Mouse (Mus musculus): ENCODE measurements around the gene Ppp6r2.

Ppp6r2 gene

DNA sequence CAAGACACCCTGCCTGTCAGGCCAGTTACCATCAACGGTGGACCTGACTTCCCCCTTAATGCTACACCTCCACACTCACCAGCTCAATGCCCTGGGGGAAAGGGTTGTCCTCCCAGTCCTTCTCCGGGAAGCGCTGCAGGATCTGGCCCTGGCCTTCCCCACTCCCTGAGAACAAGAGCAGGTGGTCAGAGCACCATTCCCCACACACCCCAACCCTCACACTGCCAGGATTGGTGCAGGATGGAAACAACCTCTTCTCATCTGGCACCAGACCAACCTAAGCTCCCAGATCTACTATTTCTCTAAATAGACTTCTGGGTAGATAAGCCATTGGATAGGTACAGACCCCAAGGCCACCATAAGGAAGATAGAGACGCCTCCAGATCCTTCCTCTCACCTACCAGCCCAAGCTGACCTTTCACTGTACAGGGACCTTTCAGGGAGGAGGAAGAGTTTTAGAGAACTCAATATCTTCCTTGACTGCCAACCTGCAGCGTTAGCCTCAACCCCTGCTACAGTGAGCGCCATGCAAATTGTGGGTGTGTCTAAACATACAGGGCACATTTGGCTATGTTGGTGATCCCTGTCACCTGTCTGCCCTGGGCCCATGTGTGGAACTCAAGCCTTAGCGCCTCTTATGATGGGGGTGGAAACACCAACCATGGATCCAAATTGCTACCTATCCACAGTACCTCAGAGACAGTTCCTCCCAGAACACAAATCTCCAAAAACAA, 97.2 kb downstream of the Ppp6r2 start:
- WGBS = 70% methylated on average over 7 of the region's 7 CpGs

DNA sequence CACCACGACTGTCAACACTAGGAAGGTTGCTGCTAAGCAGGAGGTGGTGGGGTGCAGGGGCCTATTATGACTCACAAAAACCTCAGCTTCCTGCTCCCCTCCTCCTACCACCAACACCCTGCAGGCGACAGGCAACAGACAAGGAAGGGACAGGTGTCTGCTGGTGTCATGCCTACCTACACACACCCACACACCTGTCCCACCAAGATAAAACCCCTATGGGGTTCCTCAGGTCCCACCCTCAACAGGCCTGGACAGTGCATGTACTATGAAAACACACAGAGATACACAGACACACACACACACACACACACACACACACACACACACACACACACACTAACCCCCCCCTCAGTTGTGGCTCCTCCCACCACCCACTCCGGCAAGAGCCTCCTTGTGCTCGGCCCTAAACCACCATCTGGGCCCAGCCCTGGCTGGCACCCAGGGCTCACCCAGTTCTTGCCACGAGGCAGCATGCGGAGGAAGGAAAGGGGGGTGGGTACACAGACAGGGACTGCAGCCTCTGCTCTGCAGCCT, 98.7 kb downstream of the Ppp6r2 start:
- WGBS = 13% methylated on average over 6 of the region's 6 CpGs

DNA sequence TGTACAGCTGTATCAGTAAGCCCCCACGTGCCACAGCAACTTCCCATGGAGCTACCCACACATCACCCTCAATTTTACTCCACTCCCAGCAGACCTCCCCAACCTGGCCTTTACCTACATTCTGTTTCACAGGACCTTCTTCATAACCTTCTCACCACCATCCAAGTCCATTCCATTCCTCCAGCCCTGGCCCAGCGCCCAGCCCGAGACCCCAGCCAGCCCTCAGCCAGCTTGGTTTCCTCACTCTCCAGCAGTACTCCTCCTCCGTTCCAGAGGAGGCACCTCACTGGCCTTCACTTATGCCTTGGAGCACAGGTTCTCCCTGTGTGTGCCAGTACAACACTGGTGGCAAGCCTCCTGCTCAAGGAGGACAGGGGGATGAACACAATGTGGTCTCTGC, 102.0 kb downstream of the Ppp6r2 start:
- 58% methylated on average over 4 of the region's 4 CpGs for WGBS

DNA sequence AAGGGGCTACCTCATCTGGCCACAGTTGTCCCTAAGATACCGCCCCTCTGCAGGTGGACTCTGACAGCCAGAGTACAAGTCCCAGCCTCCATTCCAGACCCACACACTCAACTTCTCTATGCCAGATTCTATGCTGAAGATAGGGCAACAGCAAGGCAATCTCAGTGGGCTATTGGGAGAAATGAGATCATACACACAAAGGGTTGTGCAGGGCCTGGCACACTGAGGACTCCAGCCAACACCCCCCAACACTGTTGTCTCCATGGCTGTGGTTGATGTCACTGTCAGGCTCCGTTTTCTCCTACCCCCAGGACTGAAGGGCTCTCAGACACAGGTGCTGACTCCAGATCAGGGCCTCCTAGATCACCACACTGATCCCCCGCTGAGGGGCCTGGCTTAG, 102.8 kb downstream of the Ppp6r2 start:
- WGBS = 21% methylated on average over 3 of the region's 3 CpGs

DNA sequence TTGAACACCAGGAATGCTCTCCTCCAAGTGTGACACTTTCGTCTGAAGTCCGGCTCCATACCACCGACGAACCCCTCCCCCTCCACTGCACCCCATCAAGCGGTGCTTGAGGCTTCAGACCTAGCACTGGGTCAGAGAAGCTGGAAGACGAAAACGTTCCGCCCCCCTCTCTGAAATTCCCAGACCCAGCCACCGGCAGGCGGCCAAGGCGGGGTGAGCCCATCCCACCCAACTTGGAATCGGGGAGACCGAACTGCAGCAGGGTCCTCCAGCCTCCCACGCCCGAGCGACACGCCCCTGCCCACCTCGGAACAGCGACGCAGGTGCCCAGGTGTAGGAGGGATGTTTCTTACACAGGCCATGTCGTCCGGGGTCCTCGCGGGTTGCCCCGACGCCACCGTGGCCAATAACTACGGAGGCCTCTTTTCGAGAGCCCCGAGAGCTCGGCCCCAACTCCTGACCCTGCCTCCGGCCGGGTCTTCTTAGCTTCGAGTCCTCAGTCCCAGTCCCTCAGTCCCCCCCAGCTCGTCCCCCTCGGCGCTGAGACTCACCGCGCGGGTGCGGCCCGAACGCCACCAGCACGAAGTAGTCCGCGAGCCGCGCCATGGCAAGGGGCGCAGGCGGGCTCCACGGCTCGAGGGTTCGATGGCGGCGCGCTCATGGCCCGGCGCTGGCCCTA, 103.3 kb downstream of the Ppp6r2 start:
- WGBS = under 1% methylated on average over 58 of the region's 58 CpGs

DNA sequence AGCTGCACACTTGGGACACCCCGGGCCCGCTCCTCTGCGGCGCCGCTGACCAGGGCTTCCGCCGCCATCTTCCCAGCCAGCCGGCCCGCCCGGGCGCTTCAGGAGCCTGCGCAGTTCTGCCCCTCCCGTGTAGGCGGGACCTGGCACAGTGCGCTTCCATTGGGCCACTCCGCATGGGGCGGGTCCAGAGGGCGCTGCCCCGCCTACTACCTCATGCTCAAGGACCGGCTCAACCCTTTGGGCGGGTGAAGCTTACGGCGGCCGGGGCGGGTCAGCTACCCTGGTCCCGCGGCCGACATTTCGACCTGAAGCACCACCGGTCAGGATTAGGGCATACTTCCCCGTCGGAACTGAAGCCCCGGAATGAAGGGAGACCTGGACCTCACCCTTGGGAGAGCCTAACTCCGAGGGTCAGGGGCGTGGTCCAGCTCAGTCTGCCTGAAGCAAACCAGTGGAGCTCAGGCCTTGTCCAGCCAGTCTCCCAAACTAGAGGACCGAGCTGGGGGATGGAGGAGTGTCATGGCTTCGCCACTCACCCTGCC, 103.9 kb downstream of the Ppp6r2 start, which contains the start of gene Sbf1:
TSS of gene Sbf1 (minus strand) at position 122 of the 542 bp plus-strand sequence.
- WGBS = 1% methylated on average over 36 of the region's 37 CpGs

DNA sequence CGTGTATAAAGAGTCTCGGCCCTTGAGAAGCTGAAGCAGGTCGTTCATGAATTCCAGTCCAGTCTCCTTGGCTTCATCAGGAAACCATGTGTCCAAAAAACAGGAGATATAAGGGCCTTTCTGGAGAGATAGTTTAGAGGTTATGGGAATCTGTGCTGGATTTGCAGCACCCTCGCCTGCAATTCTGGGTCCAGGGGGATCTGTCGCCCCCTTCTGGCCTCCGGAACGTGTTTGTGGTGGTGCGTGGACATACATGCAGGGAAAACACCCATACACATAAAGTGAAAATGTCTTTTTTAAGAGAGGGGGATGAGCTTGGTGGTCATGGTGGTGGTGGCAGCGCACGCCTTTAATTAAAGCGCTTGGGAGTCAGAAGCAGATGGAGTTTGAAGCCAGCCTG, 104.8 kb downstream of the Ppp6r2 start:
- WGBS = 65% methylated on average over 11 of the region's 11 CpGs

DNA sequence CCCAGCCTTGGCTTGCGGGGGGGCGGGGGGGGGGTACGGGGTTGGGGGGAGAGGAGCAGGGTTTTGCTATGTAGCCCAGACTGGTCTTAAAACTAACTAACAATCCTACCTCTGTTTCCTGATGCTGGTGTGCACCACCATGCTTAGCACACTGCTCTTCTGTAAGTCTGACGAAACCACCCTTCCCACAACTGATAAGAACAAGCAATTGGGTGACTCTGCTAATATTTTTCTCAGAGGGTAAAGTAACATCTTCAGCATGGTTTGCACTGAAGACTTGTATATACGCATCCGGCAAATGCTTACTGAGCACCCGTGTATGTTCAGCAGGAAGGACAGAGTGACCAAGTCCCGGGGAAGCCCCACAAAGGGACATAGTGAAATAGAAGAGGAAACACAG, 109.9 kb downstream of the Ppp6r2 start:
- 76% methylated on average over 8 of the region's 8 CpGs for WGBS

DNA sequence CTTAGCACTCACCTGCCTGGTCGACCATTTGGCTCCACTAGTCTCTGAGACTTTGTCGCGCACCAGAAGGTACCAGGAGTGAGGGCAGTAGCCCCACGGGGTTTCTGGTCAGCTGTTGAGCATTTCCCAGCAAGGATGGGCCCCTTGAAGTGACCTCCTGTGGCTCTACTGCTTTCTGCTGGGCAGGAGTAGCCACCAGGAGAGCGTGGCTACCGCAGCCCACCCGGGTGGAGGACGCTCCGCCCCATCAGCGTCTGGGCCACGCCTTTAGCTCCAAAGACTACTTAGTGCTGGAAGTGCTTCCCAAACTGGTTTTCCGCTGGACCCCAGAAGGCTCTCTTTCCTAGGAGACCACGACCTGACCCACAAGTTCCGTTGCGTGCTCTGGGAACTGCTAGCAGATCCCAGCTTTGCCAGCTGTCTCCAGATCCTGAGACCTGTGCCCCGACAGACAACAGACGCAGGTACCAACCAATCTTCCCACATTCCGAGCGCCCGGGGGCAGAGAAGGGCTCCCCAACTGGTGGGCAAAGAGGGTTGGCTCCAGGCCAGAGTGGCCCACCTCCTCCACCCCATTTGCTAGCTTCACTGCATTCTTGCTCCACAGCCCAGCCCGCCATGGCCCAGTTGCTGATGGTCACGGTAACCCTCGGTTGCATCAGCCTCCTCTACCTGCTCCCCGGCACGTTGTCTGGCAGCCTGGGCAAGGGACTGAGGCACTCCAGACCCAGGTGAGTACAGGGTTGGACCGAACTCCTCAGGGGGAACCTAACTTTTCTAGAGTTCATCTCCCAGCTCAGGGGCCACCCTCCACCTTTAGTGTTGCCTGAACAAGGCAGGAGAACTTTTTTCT, 111.5 kb downstream of the Ppp6r2 start, which contains the start of gene Adm2:
TSS of gene Adm2 (plus strand) at position 51 of the 853 bp plus-strand sequence.
- 13% methylated on average over 26 of the region's 26 CpGs for WGBS

DNA sequence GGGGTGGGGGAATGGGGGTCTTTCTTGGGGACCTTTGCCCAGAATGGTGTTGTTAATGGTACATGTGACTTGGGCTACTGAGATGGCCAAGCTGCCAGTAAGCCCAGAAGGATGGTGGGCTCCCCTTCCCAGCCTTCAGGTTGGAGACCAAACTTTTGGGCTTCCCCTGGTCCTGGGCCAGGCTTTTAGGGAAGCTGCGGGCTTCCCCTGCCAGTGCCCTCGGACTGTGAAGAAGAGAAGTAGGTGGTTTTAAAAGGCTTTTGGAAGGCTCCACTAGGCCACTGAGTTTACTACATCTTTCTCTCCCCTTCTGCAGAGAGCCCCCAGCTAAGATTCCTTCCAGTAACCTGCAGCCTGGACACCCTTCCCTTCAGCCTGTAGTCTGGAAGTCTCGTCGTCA, 112.3 kb downstream of the Ppp6r2 start:
- WGBS = 85% methylated on average over 4 of the region's 4 CpGs

DNA sequence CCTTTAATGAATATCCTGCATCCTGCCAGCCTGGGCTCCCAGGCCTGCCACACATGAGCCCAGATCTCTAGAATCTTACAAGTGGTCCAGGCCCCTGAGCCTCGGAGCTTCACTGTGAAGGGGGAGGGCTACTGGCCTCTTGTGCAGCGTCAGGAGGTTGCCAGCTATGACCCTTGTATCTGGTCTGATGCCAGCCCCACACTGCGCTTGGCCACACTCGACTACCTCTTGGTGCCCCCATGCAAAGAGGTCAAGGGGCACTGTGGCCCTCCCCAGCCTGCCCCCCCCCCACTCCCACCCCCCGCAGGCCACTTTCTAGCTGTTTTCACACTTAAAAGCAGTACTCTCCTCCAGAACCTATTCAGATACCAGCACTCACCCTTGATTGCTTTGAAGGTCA, 115.1 kb downstream of the Ppp6r2 start:
- WGBS = 62% methylated on average over 5 of the region's 5 CpGs

DNA sequence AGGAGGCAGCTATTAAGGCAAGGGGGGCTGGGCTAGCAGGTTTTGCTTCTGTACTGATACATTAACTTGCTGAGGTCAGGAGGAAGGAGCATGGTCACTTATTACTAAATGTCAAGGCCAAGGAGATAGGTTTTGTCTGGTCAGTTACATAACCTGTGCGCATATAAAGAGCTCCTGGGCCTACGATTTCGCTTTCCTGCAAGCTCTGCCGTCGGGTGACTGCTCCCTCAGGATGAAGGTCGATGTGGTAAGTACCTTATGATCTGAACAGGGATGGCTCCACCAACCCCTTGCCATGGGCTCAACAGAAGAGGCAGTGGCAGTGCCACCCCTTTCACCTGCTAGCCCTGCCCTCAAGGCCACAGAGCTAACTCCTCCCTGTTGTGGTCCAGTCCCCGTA, 122.9 kb downstream of the Ppp6r2 start, which contains the start of gene Miox:
TSS of gene Miox (plus strand) at position 128 of the 400 bp plus-strand sequence.
- 93% methylated on average over 7 of the region's 7 CpGs for WGBS

DNA sequence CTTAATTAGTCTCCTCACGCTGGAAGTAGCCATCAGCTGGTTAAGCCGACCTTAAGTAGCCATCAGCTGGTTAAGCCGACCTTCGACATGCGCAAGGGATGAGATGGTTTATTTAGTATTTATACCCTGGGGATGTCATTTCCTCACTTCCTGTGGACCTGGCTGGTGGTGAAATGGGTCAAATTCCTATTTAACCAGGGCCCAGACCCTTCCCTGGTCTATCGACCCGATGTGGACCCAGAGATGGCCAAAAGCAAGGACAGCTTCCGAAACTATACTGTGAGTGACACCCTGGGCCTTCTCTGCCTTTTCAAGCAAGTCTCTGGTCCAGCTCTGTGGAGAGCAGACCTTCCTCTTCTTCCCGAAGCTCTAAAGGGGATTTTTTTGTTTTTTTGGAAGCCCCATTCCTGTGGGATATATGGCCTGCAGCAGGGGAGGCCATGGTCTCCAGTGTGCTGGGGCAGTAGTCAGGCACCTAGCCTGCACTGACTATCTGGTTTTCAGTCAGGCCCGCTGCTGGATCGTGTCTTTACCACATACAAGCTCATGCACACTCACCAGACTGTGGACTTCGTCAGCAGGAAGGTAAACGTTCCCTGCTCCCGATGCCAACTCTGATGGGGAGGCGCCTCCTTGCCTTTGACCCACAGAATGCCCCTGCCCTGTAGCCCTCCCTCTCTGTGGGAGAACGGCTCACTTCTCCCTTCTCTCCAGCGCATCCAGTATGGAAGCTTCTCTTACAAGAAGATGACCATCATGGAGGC, 123.6 kb downstream of the Ppp6r2 start:
- 85% methylated on average over 17 of the region's 17 CpGs for whole genome bisulfite sequencing

DNA sequence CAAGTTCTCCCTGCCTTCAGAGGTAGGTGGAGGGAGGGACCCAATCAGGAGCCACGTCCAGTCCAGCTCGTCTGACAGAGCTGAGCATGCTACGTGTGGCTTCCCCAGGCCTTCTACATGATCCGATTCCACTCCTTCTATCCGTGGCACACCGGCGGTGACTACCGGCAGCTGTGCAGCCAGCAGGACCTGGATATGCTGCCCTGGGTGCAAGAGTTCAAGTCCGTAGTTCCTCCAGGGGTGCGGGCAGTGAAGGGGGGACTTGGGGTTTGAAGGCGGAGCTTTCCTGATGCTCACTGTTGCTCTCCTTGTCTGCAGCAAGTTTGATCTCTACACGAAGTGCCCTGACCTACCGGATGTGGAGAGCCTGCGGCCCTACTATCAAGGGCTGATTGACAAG, 125.1 kb downstream of the Ppp6r2 start:
- WGBS = 88% methylated on average over 14 of the region's 14 CpGs
